17 mouse cellular contexts compared by ENCODE assay signal in the genomic region with DNA sequence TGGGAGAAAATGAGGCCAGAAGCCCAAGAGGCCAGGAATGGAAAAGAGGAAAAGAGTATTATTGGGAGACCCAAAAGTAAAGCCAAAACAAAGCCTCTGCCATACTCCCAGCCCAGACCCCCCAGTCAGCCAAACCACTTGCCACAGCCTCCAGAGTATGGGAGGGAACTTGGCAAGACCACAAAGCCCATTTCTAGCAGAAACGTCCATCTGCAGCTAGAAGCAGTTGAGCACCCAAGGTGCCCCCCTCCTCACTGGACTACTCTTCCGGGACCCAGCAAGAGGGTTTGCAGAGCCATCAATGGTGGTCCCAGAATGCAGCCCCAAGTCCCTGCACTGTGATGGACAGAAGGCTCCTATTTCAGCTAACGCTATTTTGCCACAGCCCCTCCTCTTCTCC. TPM values are rescaled to one million over a fixed set of nuclear protein-coding genes. Genes with fewer than 3 reads are reported as not detected.
DNase-seq lines count a peak whose midpoint lies in the region; ATAC-seq lines count a peak whose summit lies in the region.
"Had no signal": no experiment of that assay in that cellular context is flagged by ENCODE, and none has a peak within 500 bp of the region (broad histone marks: within the 10 kb centered on the region; RNA-seq: fewer than 3 reads in every experiment).

No protein-coding gene starts in this region.

- ATAC-seq in forebrain, embryonic 11.5 days (replicated peaks; ENCODE audit: low FRiP score), result no peak
- no peak for ATAC-seq in embryonic facial prominence, embryonic 15.5 days (ENCODE audit: insufficient number of reproducible peaks, low FRiP score, low TSS enrichment, low read depth)
- no peak for ATAC-seq in hindbrain, embryonic 13.5 days (ENCODE audit: low FRiP score)
- no peak for ATAC-seq in midbrain, embryonic 16.5 days

- no peaks in the 10 kb centered on the region for H3K27me3 ChIP-seq in forebrain, embryonic 10.5 days (ENCODE audit: poor library complexity, severe bottlenecking)
- no peaks in the 10 kb centered on the region for H3K27me3 ChIP-seq in forebrain, embryonic 11.5 days (ENCODE audit: control insufficient read depth, insufficient read depth, low read length)
- H3K27me3 ChIP-seq in embryonic facial prominence, embryonic 15.5 days, result no peaks in the 10 kb centered on the region
- no peaks in the 10 kb centered on the region for H3K27me3 ChIP-seq in hindbrain, embryonic 13.5 days
- no peaks in the 10 kb centered on the region for H3K27me3 ChIP-seq in midbrain, embryonic 16.5 days (ENCODE audit: control insufficient read depth, insufficient read depth, low read depth, low read length)
- H3K27me3 ChIP-seq: heart, embryonic 13.5 days; limb, embryonic 15.5 days; lung, embryonic 15.5 days; stomach, embryonic 15.5 days had no signal

- H3K27ac ChIP-seq in forebrain, embryonic 10.5 days, result no peak overlapping the region
- H3K27ac ChIP-seq in forebrain, embryonic 11.5 days (ENCODE audit: low read depth, low read length), result no peak overlapping the region
- H3K27ac ChIP-seq in embryonic facial prominence, embryonic 15.5 days (replicated peaks), result no peak overlapping the region
- H3K27ac ChIP-seq in hindbrain, embryonic 13.5 days, result peak overlapping the region; percentile 12; the same call in 1 of the 2 replicates
- 0 out of 2 replicates have a peak overlapping the region, but pooled peaks have one; percentile 28 for H3K27ac ChIP-seq in midbrain, embryonic 16.5 days (ENCODE audit: low read length)
- H3K27ac ChIP-seq: heart, embryonic 13.5 days; lung, embryonic 15.5 days; stomach, embryonic 15.5 days had no signal

- no peaks in the 10 kb centered on the region for H3K9me3 ChIP-seq in forebrain, embryonic 10.5 days
- no peaks in the 10 kb centered on the region for H3K9me3 ChIP-seq in forebrain, embryonic 11.5 days (ENCODE audit: control insufficient read depth, low read length)
- no peaks in the 10 kb centered on the region for H3K9me3 ChIP-seq in embryonic facial prominence, embryonic 15.5 days (replicated peaks)
- H3K9me3 ChIP-seq in hindbrain, embryonic 13.5 days, result no peaks in the 10 kb centered on the region
- no peaks in the 10 kb centered on the region for H3K9me3 ChIP-seq in midbrain, embryonic 16.5 days (replicated peaks; ENCODE audit: control insufficient read depth, low read length, poor library complexity, severe bottlenecking)
- H3K9me3 ChIP-seq: G1E; heart, embryonic 13.5 days; limb, embryonic 15.5 days; lung, embryonic 15.5 days; stomach, embryonic 15.5 days had no signal

- H3K4me3 ChIP-seq in forebrain, embryonic 10.5 days, result peak overlapping the region; percentile 4; the same call in 1 of the 2 replicates
- H3K4me3 ChIP-seq in forebrain, embryonic 11.5 days (ENCODE audit: low read depth, low read length), result no peak overlapping the region
- no peak overlapping the region for H3K4me3 ChIP-seq in embryonic facial prominence, embryonic 15.5 days (replicated peaks)
- 0 out of 2 replicates have a peak overlapping the region, but pooled peaks have one; percentile 82 for H3K4me3 ChIP-seq in hindbrain, embryonic 13.5 days
- no peak overlapping the region for H3K4me3 ChIP-seq in midbrain, embryonic 16.5 days (ENCODE audit: low read depth, low read length)
- H3K4me3 ChIP-seq: erythroblast, embryonic 14.5 days; heart, embryonic 13.5 days; limb, embryonic 15.5 days; lung, embryonic 15.5 days; stomach, embryonic 15.5 days had no signal

- no peak overlapping the region for H3K4me2 ChIP-seq in forebrain, embryonic 11.5 days (ENCODE audit: low read depth, low read length, severe bottlenecking)
- peak overlapping the region; percentile 77; the same call in 1 of the 2 replicates for H3K4me2 ChIP-seq in embryonic facial prominence, embryonic 15.5 days (replicated peaks)
- H3K4me2 ChIP-seq in hindbrain, embryonic 13.5 days, result peak overlapping the region; percentile 88
- H3K4me2 ChIP-seq in midbrain, embryonic 16.5 days (ENCODE audit: low read length), result peak overlapping the region; percentile 77
- H3K4me2 ChIP-seq: heart, embryonic 13.5 days; stomach, embryonic 15.5 days had no signal

- no peak for DNase-seq in forebrain, embryonic 10.5 days (ENCODE audit: extremely low spot score, low spot score)
- no peak for DNase-seq in forebrain, embryonic 11.5 days (ENCODE audit: low spot score)
- DNase-seq in layer of hippocampus, adult 18-20 months (ENCODE audit: low spot score in 2 of 2), result no peak
- no peak for DNase-seq in right cerebral cortex, postnatal 36 days (ENCODE audit: low spot score in 2 of 2)
- no peak for DNase-seq in ovary, postnatal 10 days (ENCODE audit: low spot score)
- DNase-seq: gastrocnemius, adult 2 months; right cerebral cortex, postnatal 4 days; thymus, postnatal 36 days had no signal

- WGBS in forebrain, embryonic 10.5 days, result 52% methylated on average over 3 of the region's 3 CpGs
- WGBS in forebrain, embryonic 11.5 days, result 48% methylated on average over 3 of the region's 3 CpGs
- WGBS in embryonic facial prominence, embryonic 15.5 days, result 29% methylated on average over 3 of the region's 3 CpGs
- 40% methylated on average over 3 of the region's 3 CpGs for WGBS in hindbrain, embryonic 13.5 days
- WGBS in midbrain, embryonic 16.5 days, result 17% methylated on average over 3 of the region's 3 CpGs

- H3K36me3 ChIP-seq in forebrain, embryonic 10.5 days (replicated peaks), result peaks cover 70% of the 10 kb centered on the region
- H3K36me3 ChIP-seq in forebrain, embryonic 11.5 days (ENCODE audit: control insufficient read depth, insufficient read depth, low read length), result no peaks in the 10 kb centered on the region
- peaks cover 10% of the 10 kb centered on the region; the same call in 1 of the 2 replicates for H3K36me3 ChIP-seq in embryonic facial prominence, embryonic 15.5 days
- peaks cover 10% of the 10 kb centered on the region; the same call in 1 of the 2 replicates for H3K36me3 ChIP-seq in hindbrain, embryonic 13.5 days
- H3K36me3 ChIP-seq in midbrain, embryonic 16.5 days (ENCODE audit: control insufficient read depth, insufficient read depth, low read length), result peaks cover 3% of the 10 kb centered on the region; the same call in 1 of the 2 replicates
- H3K36me3 ChIP-seq: stomach, embryonic 15.5 days had no signal

- H3K4me1 ChIP-seq in forebrain, embryonic 10.5 days, result peaks cover 98% of the 10 kb centered on the region
- H3K4me1 ChIP-seq in forebrain, embryonic 11.5 days (replicated peaks; ENCODE audit: control insufficient read depth, insufficient read depth, low read length), result peaks cover 32% of the 10 kb centered on the region
- peaks cover 80% of the 10 kb centered on the region for H3K4me1 ChIP-seq in embryonic facial prominence, embryonic 15.5 days
- H3K4me1 ChIP-seq in hindbrain, embryonic 13.5 days (replicated peaks), result peaks cover 86% of the 10 kb centered on the region
- H3K4me1 ChIP-seq in midbrain, embryonic 16.5 days (ENCODE audit: control insufficient read depth, insufficient read depth, low read length), result peaks cover 75% of the 10 kb centered on the region

- no peak overlapping the region for H3K9ac ChIP-seq in forebrain, embryonic 11.5 days (ENCODE audit: low read length)
- no peak overlapping the region for H3K9ac ChIP-seq in embryonic facial prominence, embryonic 15.5 days
- peak overlapping the region; percentile 94 for H3K9ac ChIP-seq in hindbrain, embryonic 13.5 days
- H3K9ac ChIP-seq in midbrain, embryonic 16.5 days (ENCODE audit: low read depth, low read length), result peak overlapping the region; percentile 53; the same call in 1 of the 2 replicates
- H3K9ac ChIP-seq: heart, embryonic 13.5 days; limb, embryonic 15.5 days; lung, embryonic 15.5 days; stomach, embryonic 15.5 days had no signal

RNA-seq across cellular contexts. Expression of gene Tet3, which starts 21.1 kb away (rescaled TPM):
- 37.3 and 38.3 TPM in 2 replicates for polyA plus RNA-seq in forebrain, embryonic 10.5 days (2016; fragmentation: Nextera tagmentation; extraction: Ambion mirVana)
- 49.9 and 56.0 TPM in 2 replicates for polyA plus RNA-seq in forebrain, embryonic 11.5 days (2014; fragmentation: Nextera tagmentation; extraction: Ambion mirVana)
- polyA plus RNA-seq in embryonic facial prominence, embryonic 15.5 days (2015; fragmentation: Nextera tagmentation; extraction: Ambion mirVana), result 63.1 and 66.1 TPM in 2 replicates
- 69.8 and 75.4 TPM in 2 replicates for polyA plus RNA-seq in hindbrain, embryonic 13.5 days (2015; fragmentation: Nextera tagmentation; extraction: Ambion mirVana)
- 51.9 and 53.2 TPM in 2 replicates for polyA plus RNA-seq in midbrain, embryonic 16.5 days (2015; fragmentation: Nextera tagmentation; extraction: Ambion mirVana)
- 10 to 100 TPM; 53.2 to 58.7 TPM for total RNA-seq in layer of hippocampus, adult 18-20 months (2021)

Comparison
In these comparisons a context has a peak if more than half of its experiments do, and no peak if none do; other contexts are left out.
1. H3K4me3 ChIP-seq: peak in forebrain, embryonic 10.5 days (single experiment) and hindbrain, embryonic 13.5 days (single experiment); none in forebrain, embryonic 11.5 days (single experiment), embryonic facial prominence, embryonic 15.5 days (single experiment) and midbrain, embryonic 16.5 days (single experiment).
2. H3K27ac ChIP-seq: peak in hindbrain, embryonic 13.5 days (single experiment) and midbrain, embryonic 16.5 days (single experiment); none in forebrain, embryonic 10.5 days (single experiment), forebrain, embryonic 11.5 days (single experiment) and embryonic facial prominence, embryonic 15.5 days (single experiment).
3. H3K9ac ChIP-seq: peak in hindbrain, embryonic 13.5 days (single experiment) and midbrain, embryonic 16.5 days (single experiment); none in forebrain, embryonic 11.5 days (single experiment) and embryonic facial prominence, embryonic 15.5 days (single experiment).